Comparison of ENCODE assay signal across 18 mouse cellular contexts in the genomic region with DNA sequence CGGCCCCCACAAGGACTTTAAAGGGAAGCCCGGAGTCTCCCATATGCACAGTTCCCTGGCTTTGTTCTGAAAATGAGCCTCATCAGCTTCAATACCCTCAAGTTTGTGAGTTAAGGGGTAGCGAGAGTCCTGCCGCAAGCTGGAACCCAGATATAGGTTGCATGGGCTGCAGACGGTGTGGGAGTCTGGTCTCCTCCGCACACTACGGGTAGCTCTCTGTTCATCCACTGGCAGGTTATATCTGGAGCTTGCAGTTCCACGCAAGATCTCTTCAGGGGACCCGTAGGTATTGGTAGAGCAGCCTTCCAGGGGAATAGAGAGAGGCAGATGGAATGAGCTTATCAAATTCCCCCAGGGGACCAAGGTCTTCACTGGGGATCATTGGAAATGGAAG.
A peak's percentile ranks its signal among the peaks of the same experiment; 100 is the strongest.
DNase-seq lines count a peak whose midpoint lies in the region; ATAC-seq and TF ChIP-seq lines count a peak whose summit lies in the region.
"Had no signal": no experiment of that assay in that cellular context is flagged by ENCODE, and none has a peak within 500 bp of the region (broad histone marks: within the 10 kb centered on the region; RNA-seq: fewer than 3 reads in every experiment).

No protein-coding gene starts in this region.

- no peak for DNase-seq in hindbrain, embryonic 10.5 days (ENCODE audit: low spot score)
- DNase-seq in hindbrain, postnatal 0 days (ENCODE audit: low spot score): no peak
- no peak for DNase-seq in forebrain, embryonic 10.5 days (ENCODE audit: extremely low spot score, low spot score)
- DNase-seq in layer of hippocampus, adult 2 months (ENCODE audit: low spot score in 2 of 2): no peak
- DNase-seq in heart, adult 8-10 months (ENCODE audit: low spot score): no peak
- DNase-seq in layer of hippocampus, adult 8-10 months (ENCODE audit: low spot score in 2 of 2): no peak
- DNase-seq: heart, adult 2 months; heart, postnatal 14 days; lung, postnatal 4 days; thymus, postnatal 14 days had no signal

- TF ChIP-seq CTCF in hindbrain, postnatal 0 days (IDR thresholded peaks at IDR 0.05; ENCODE audit: low read depth): no peak
- TF ChIP-seq CTCF in layer of hippocampus, adult 2 months (conservative IDR thresholded peaks at IDR 0.05): no peak

- H3K4me2 ChIP-seq in hindbrain, postnatal 0 days (ENCODE audit: low read depth, low read length): no peak overlapping the region
- 0 out of 2 replicates have a peak overlapping the region, but pooled peaks have one; percentile 13 for H3K4me2 ChIP-seq in hindbrain, embryonic 13.5 days
- peak overlapping the region; percentile 10; the same call in 1 of the 2 replicates for H3K4me2 ChIP-seq in neural tube, embryonic 13.5 days
- H3K4me2 ChIP-seq: liver, embryonic 15.5 days had no signal

- no peaks in the 10 kb centered on the region for H3K9me3 ChIP-seq in hindbrain, embryonic 10.5 days
- H3K9me3 ChIP-seq in hindbrain, postnatal 0 days (ENCODE audit: low read length): no peaks in the 10 kb centered on the region
- no peaks in the 10 kb centered on the region for H3K9me3 ChIP-seq in forebrain, embryonic 10.5 days
- H3K9me3 ChIP-seq in hindbrain, embryonic 13.5 days: no peaks in the 10 kb centered on the region
- no peaks in the 10 kb centered on the region for H3K9me3 ChIP-seq in neural tube, embryonic 13.5 days
- H3K9me3 ChIP-seq: liver, embryonic 15.5 days had no signal

- H3K9ac ChIP-seq in hindbrain, postnatal 0 days (replicated peaks; ENCODE audit: low read length): no peak overlapping the region
- no peak overlapping the region for H3K9ac ChIP-seq in hindbrain, embryonic 13.5 days
- H3K9ac ChIP-seq in neural tube, embryonic 13.5 days: peak overlapping the region; percentile 27; the same call in 1 of the 2 replicates
- H3K9ac ChIP-seq: liver, embryonic 15.5 days had no signal

- H3K27me3 ChIP-seq in hindbrain, embryonic 10.5 days (ENCODE audit: insufficient read depth, poor library complexity, severe bottlenecking): no peaks in the 10 kb centered on the region
- no peaks in the 10 kb centered on the region for H3K27me3 ChIP-seq in hindbrain, postnatal 0 days (ENCODE audit: insufficient read depth, low read length)
- no peaks in the 10 kb centered on the region for H3K27me3 ChIP-seq in forebrain, embryonic 10.5 days (ENCODE audit: poor library complexity, severe bottlenecking)
- H3K27me3 ChIP-seq in hindbrain, embryonic 13.5 days: no peaks in the 10 kb centered on the region
- H3K27me3 ChIP-seq in neural tube, embryonic 13.5 days: peaks cover 5% of the 10 kb centered on the region; the same call in 1 of the 2 replicates
- H3K27me3 ChIP-seq: liver, embryonic 15.5 days; Patski had no signal

- H3K4me3 ChIP-seq in hindbrain, embryonic 10.5 days: no peak overlapping the region
- H3K4me3 ChIP-seq in hindbrain, postnatal 0 days (ENCODE audit: low read length): no peak overlapping the region
- peak overlapping the region; percentile 18; the same call in 1 of the 2 replicates for H3K4me3 ChIP-seq in forebrain, embryonic 10.5 days
- H3K4me3 ChIP-seq in hindbrain, embryonic 13.5 days: no peak overlapping the region
- no peak overlapping the region for H3K4me3 ChIP-seq in neural tube, embryonic 13.5 days
- no peak overlapping the region for H3K4me3 ChIP-seq in layer of hippocampus, adult 2 months
- H3K4me3 ChIP-seq: erythroblast, embryonic 14.5 days; gastrocnemius, adult 2 months; heart, adult 2 months; liver, embryonic 15.5 days; myocyte had no signal

- H3K27ac ChIP-seq in hindbrain, embryonic 10.5 days: peak overlapping the region; percentile 57; the same call in 1 of the 2 replicates
- no peak overlapping the region for H3K27ac ChIP-seq in hindbrain, postnatal 0 days
- peak overlapping the region; percentile 70 for H3K27ac ChIP-seq in forebrain, embryonic 10.5 days
- H3K27ac ChIP-seq in hindbrain, embryonic 13.5 days: peak overlapping the region; percentile 41; the same call in 1 of the 2 replicates
- 0 out of 2 replicates have a peak overlapping the region, but pooled peaks have one; percentile 2 for H3K27ac ChIP-seq in neural tube, embryonic 13.5 days (replicated peaks)
- no peak overlapping the region for H3K27ac ChIP-seq in layer of hippocampus, adult 2 months
- H3K27ac ChIP-seq: gastrocnemius, adult 2 months; heart, adult 2 months; liver, embryonic 15.5 days had no signal

- WGBS in hindbrain, embryonic 10.5 days: 76% methylated on average over 9 of the region's 9 CpGs
- 55% methylated on average over 9 of the region's 9 CpGs for WGBS in hindbrain, postnatal 0 days
- WGBS in forebrain, embryonic 10.5 days: 60% methylated on average over 9 of the region's 9 CpGs
- 54% methylated on average over 9 of the region's 9 CpGs for WGBS in hindbrain, embryonic 13.5 days
- 43% methylated on average over 9 of the region's 9 CpGs for WGBS in neural tube, embryonic 13.5 days

- H3K4me1 ChIP-seq in hindbrain, embryonic 10.5 days (replicated peaks): peaks cover 17% of the 10 kb centered on the region
- H3K4me1 ChIP-seq in hindbrain, postnatal 0 days (ENCODE audit: insufficient read depth, low read length): peaks cover 5% of the 10 kb centered on the region; the same call in 1 of the 2 replicates
- peaks cover 14% of the 10 kb centered on the region for H3K4me1 ChIP-seq in forebrain, embryonic 10.5 days
- peaks cover 16% of the 10 kb centered on the region for H3K4me1 ChIP-seq in hindbrain, embryonic 13.5 days (replicated peaks)
- peaks cover 12% of the 10 kb centered on the region for H3K4me1 ChIP-seq in neural tube, embryonic 13.5 days (replicated peaks)
- H3K4me1 ChIP-seq: liver, embryonic 15.5 days had no signal

- no peak for ATAC-seq in hindbrain, postnatal 0 days
- peak; percentile 44; the same call in 1 of the 2 replicates for ATAC-seq in hindbrain, embryonic 13.5 days (ENCODE audit: low FRiP score)
- no peak for ATAC-seq in neural tube, embryonic 13.5 days (ENCODE audit: low read depth)
- ATAC-seq: intestine, postnatal 0 days; Patski had no signal

- H3K36me3 ChIP-seq in hindbrain, embryonic 10.5 days: no peaks in the 10 kb centered on the region
- no peaks in the 10 kb centered on the region for H3K36me3 ChIP-seq in hindbrain, postnatal 0 days (ENCODE audit: insufficient read depth, low read length)
- H3K36me3 ChIP-seq in forebrain, embryonic 10.5 days (replicated peaks): no peaks in the 10 kb centered on the region
- no peaks in the 10 kb centered on the region for H3K36me3 ChIP-seq in hindbrain, embryonic 13.5 days
- H3K36me3 ChIP-seq in neural tube, embryonic 13.5 days: no peaks in the 10 kb centered on the region
- H3K36me3 ChIP-seq: liver, embryonic 15.5 days had no signal

Comparison
In these comparisons a context has a peak if more than half of its experiments do, and no peak if none do; other contexts are left out.
1. H3K27ac ChIP-seq: peak in hindbrain, embryonic 10.5 days (single experiment), forebrain, embryonic 10.5 days (single experiment), hindbrain, embryonic 13.5 days (single experiment) and neural tube, embryonic 13.5 days (single experiment); none in hindbrain, postnatal 0 days (single experiment) and layer of hippocampus, adult 2 months (single experiment).